Mouse (Mus musculus) cerebral cortex, adult 2 months (tissue): Measurements from ENCODE around the gene Erich6b.

Source experiments
- WGBS: fragments of 180-500 bp; shearing (Covaris S2); methylation state at CpG from one replicate; pipeline ENCODE4 v1.1.7; 2018; 5-methylcytosine and 5-hydroxymethylcytosine counted together

Gene Erich6b

GRCm38 (mm10) chr14:75642080-75642479, at the start of gene Erich6b:
Gene Erich6b (plus strand): TSS chr14:75642259.
- 63% methylated on average over 8 of the region's 8 CpGs for WGBS

GRCm38 (mm10) chr14:75592978-75593377, 49.1 kb upstream of the Erich6b start, which contains the start of gene Spert:
Gene Spert (minus strand): TSS chr14:75593116.
- whole genome bisulfite sequencing = 76% methylated on average over 3 of the region's 3 CpGs

- 82% methylated on average over 2 of the region's 2 CpGs for WGBS
Measured at GRCm38 (mm10) chr14:75609176-75609575, 32.9 kb upstream of the Erich6b start.

- WGBS = 75% methylated on average over 6 of the region's 6 CpGs
Measured at GRCm38 (mm10) chr14:75616375-75616774, 25.7 kb upstream of the Erich6b start.

- 83% methylated on average over 7 of the region's 7 CpGs for WGBS
Measured at GRCm38 (mm10) chr14:75622984-75623383, 19.1 kb upstream of the Erich6b start.

GRCm38 (mm10) chr14:75628870-75629269, 13.2 kb upstream of the Erich6b start:
- 90% methylated on average over 8 of the region's 8 CpGs for WGBS

GRCm38 (mm10) chr14:75635350-75635749, 6.7 kb upstream of the Erich6b start:
- WGBS = 30% methylated on average over 12 of the region's 12 CpGs

- 73% methylated on average over 7 of the region's 7 CpGs for WGBS
Measured at GRCm38 (mm10) chr14:75636107-75636506, 6.0 kb upstream of the Erich6b start.

- WGBS = 74% methylated on average over 4 of the region's 4 CpGs
Measured at GRCm38 (mm10) chr14:75637641-75638040, 4.4 kb upstream of the Erich6b start.

- WGBS = 85% methylated on average over 2 of the region's 2 CpGs
Measured at GRCm38 (mm10) chr14:75640846-75641245, 1.2 kb upstream of the Erich6b start.

- 82% methylated on average over 6 of the region's 6 CpGs for WGBS
Measured at GRCm38 (mm10) chr14:75641369-75641768, 690 bp upstream of the Erich6b start.

GRCm38 (mm10) chr14:75645461-75645860, 3.4 kb downstream of the Erich6b start:
- WGBS = 94% methylated on average over 7 of the region's 7 CpGs

- 83% methylated on average over 9 of the region's 9 CpGs for WGBS
Measured at GRCm38 (mm10) chr14:75646060-75646459, 4.0 kb downstream of the Erich6b start.

- 51% methylated on average over 20 of the region's 20 CpGs for WGBS
Measured at GRCm38 (mm10) chr14:75646968-75647829, 5.1 kb downstream of the Erich6b start.

GRCm38 (mm10) chr14:75660936-75661335, 18.9 kb downstream of the Erich6b start:
- 49% methylated on average over 6 of the region's 6 CpGs for WGBS

- WGBS = 41% methylated on average over 8 of the region's 8 CpGs
Measured at GRCm38 (mm10) chr14:75661548-75661947, 19.5 kb downstream of the Erich6b start.

- WGBS = 90% methylated on average over 2 of the region's 2 CpGs
Measured at GRCm38 (mm10) chr14:75665430-75666180, 23.5 kb downstream of the Erich6b start.

- 61% methylated on average over 1 of the region's 1 CpGs for WGBS
Measured at GRCm38 (mm10) chr14:75669085-75669645, 27.1 kb downstream of the Erich6b start.

- WGBS = 51% methylated on average over 6 of the region's 6 CpGs
Measured at GRCm38 (mm10) chr14:75676316-75676715, 34.3 kb downstream of the Erich6b start.

- 53% methylated on average over 2 of the region's 2 CpGs for WGBS
Measured at GRCm38 (mm10) chr14:75690428-75690827, 48.4 kb downstream of the Erich6b start.

- 72% methylated on average over 5 of the region's 5 CpGs for WGBS
Measured at GRCm38 (mm10) chr14:75696096-75696495, 54.0 kb downstream of the Erich6b start.

- WGBS = 71% methylated on average over 1 of the region's 1 CpGs
Measured at GRCm38 (mm10) chr14:75697928-75698327, 55.9 kb downstream of the Erich6b start.
